Mouse (Mus musculus) ZHBTc4 (cell line): ENCODE results near the gene Cct8l1.
A peak's percentile ranks its signal among the peaks of the same experiment; 100 is the strongest.

Source experiments
- DNase-seq: peaks from one replicate; pipeline ENCODE4 v3.0.0-alpha.2; 2011; ENCODE audit warnings: low read depth, low spot score

The Cct8l1 gene

GRCm38 (mm10) chr5:25529529-25530421 lies 13.9 kb downstream of the Cct8l1 start:
- peak; percentile 100 for DNase-seq

GRCm38 (mm10) chr5:25530629-25531028 lies 14.8 kb downstream of the Cct8l1 start:
- DNase-seq = no peak

- DNase-seq = peak; percentile 84
These were observed 16.6 kb downstream of the Cct8l1 start for GRCm38 (mm10) chr5:25532256-25533147.

- DNase-seq = peak; percentile 98
These were observed 17.4 kb downstream of the Cct8l1 start for GRCm38 (mm10) chr5:25533298-25533697.

GRCm38 (mm10) chr5:25535566-25535965 lies 19.7 kb downstream of the Cct8l1 start:
- no peak for DNase-seq

GRCm38 (mm10) chr5:25536451-25536850 lies 20.6 kb downstream of the Cct8l1 start:
- peak; percentile 66 for DNase-seq

- DNase-seq = peak; percentile 84
These were observed 21.1 kb downstream of the Cct8l1 start for GRCm38 (mm10) chr5:25536921-25537409.

GRCm38 (mm10) chr5:25540412-25540811 lies 24.5 kb downstream of the Cct8l1 start:
- no peak for DNase-seq

- no peak for DNase-seq
These were observed 25.1 kb downstream of the Cct8l1 start for GRCm38 (mm10) chr5:25540921-25541320.

GRCm38 (mm10) chr5:25541661-25542060 lies 25.8 kb downstream of the Cct8l1 start:
- DNase-seq = no peak

GRCm38 (mm10) chr5:25544061-25544460 lies 28.2 kb downstream of the Cct8l1 start:
- DNase-seq = no peak

GRCm38 (mm10) chr5:25544566-25544965 lies 28.7 kb downstream of the Cct8l1 start:
- no peak for DNase-seq

- no peak for DNase-seq
These were observed 31.0 kb downstream of the Cct8l1 start for GRCm38 (mm10) chr5:25546912-25547311.

- DNase-seq = no peak
These were observed 35.0 kb downstream of the Cct8l1 start for GRCm38 (mm10) chr5:25550912-25551311.

GRCm38 (mm10) chr5:25554210-25554609 lies 38.3 kb downstream of the Cct8l1 start:
- peak; percentile 39 for DNase-seq

GRCm38 (mm10) chr5:25554689-25555088 lies 38.8 kb downstream of the Cct8l1 start:
- peak; percentile 96 for DNase-seq

GRCm38 (mm10) chr5:25555684-25556083 lies 39.8 kb downstream of the Cct8l1 start:
- DNase-seq = peak; percentile 63

GRCm38 (mm10) chr5:25556363-25556762 lies 40.5 kb downstream of the Cct8l1 start:
- peak; percentile 65 for DNase-seq
